Mouse (Mus musculus): ENCODE data around the gene Gm11437.

Gene Gm11437

DNA sequence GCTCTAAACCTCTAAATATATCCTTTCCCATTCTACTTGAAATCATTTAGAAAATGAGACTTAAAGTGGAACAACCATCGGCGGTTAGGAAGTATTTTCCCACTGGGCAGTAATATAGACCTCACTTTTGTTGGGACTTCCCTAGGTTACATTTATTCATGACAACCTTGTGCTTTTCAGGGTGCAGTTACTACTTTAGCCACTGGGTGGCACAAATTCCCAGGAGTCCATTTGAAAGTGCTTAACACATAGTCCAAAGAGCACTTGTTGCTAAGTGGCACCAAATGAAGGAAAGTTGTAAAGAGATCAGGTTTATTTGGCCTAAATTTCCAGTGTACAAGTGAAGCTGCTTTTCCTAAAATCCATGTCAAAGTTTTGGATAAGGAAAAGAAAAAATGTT, 25.5 kb downstream of the Gm11437 start:
- peak; percentile 71 for DNase-seq (ENCODE audit: low spot score)

DNA sequence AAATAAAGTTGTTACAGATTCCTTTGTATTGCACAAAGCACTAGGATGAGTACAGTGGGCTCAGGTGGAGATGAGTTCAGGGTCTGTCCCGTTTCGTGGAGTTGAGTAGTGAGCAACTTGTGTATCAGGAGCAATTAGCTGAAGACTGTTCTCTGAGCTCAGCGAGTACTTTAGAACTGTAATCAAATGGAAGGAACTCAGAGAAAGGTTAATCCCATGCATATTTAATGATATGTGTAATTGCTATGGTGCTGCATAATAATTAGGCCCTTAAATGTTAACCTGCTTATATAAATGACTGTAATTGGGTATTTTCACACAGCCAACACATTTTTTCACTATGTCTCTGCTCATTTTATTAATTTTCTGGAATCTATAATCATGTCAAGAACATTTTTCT, 30.8 kb downstream of the Gm11437 start:
- DNase-seq (ENCODE audit: low spot score): no peak

DNA sequence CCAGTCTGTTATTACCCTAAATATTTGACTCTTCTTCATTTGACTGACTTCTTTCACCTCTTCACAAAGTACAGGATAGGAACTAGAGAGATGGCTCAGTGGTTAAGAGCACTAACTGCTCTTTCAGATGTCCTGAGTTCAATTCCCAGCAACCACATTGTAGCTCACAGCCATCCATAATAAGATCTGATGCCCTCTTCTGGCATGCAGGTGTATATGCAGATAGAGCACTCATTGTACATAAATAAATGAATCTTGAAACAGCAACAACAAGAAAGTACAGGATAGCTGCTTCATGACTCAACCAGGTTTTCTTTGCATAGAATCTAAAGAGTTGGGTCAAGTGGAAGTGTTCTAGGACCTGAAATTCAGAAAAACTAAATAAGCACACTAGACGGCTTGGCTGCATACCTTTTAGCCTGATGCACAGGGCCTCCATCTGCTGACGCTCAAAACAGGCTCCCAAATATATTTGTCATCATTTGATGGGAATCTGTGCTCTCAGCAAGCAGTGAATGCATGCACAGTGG, 32.9 kb downstream of the Gm11437 start:
- no peak for DNase-seq (ENCODE audit: low spot score)

DNA sequence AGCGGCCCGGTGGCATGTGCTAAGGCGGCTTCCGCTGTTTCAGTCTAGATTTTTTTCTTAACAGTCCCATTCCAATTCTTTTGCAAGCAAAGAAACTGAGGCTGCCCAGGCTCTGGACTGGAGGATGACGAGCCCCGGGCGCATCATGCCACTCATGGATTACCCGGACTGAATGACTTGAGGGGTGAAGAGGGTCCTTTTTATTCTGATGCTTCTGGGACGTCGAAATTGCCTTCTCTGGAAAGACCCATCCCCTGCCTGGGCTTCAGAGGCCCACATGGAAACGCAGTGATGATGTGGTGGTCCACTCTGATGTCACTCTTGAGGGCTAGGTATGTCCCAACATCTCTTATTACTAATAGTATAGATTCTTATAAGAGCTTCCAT, 37.5 kb downstream of the Gm11437 start:
- DNase-seq (ENCODE audit: low spot score): peak; percentile 33

DNA sequence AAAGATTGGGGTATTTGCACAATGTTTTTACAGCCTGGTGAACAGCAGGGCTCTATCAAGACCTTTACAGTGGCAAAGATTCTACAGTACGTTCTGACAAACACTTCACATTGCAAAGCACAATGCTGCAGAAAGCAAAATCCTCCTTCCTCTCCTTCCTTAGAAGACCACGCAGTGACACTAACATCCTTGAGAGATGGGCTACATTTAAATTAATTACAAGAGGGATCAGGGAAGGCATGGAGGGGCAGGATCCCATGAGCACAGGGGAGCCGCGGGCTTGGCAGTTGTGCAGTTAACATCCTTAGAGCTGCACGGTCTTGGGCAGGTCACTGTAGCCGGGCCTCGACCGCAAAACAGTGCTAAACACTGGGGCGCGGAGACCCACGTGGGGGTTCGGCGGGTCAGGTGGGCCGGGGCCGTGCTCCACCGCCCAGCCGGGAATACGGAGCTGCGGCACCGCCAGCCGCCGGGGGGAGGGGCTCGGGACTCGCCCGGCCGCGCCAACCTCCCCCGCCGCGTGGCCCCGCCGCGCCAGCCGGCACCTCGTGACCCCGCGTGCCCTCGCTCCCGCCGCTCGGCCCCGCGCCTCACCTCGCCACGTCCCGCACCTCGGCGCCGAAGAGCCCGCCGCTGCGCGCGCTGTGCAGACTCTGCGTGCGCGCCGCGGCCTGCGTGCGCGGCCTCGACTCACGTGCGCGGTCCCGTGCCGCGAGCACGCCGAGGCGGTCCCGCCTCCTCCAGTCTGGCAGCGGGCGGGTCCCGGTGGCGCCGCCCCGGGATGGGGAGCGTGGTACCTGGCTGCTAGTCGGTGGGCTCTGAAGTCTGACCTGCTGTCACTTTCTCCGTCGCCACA, 38.1 kb downstream of the Gm11437 start, which contains the start of the genes Tada2a and Acaca:
Gene Tada2a (minus strand): TSS at position 658 of the 856 bp plus-strand sequence.
Gene Acaca (plus strand): TSS at position 730 of the 856 bp plus-strand sequence.
- peak; percentile 87 for DNase-seq (ENCODE audit: low spot score)

DNA sequence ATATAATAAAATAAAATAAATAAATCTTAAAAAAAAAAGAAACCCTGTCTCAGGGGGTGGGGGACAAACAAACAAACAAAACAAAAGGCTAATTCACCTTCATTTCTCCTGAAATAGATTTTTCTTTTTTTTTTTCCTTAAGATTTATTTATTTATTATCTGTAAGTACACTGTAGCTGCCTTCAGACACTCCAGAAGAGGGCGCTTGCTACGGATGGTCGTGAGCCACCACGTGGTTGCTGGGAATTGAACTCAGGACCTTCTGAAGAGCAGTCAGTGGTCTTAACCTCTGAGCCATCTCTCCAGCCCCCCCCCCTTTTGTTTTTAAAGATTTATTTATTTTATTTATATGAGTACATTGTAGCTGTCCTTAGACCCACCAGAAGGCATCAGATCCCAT, 39.3 kb downstream of the Gm11437 start:
- peak; percentile 7 for DNase-seq (ENCODE audit: low spot score)

DNA sequence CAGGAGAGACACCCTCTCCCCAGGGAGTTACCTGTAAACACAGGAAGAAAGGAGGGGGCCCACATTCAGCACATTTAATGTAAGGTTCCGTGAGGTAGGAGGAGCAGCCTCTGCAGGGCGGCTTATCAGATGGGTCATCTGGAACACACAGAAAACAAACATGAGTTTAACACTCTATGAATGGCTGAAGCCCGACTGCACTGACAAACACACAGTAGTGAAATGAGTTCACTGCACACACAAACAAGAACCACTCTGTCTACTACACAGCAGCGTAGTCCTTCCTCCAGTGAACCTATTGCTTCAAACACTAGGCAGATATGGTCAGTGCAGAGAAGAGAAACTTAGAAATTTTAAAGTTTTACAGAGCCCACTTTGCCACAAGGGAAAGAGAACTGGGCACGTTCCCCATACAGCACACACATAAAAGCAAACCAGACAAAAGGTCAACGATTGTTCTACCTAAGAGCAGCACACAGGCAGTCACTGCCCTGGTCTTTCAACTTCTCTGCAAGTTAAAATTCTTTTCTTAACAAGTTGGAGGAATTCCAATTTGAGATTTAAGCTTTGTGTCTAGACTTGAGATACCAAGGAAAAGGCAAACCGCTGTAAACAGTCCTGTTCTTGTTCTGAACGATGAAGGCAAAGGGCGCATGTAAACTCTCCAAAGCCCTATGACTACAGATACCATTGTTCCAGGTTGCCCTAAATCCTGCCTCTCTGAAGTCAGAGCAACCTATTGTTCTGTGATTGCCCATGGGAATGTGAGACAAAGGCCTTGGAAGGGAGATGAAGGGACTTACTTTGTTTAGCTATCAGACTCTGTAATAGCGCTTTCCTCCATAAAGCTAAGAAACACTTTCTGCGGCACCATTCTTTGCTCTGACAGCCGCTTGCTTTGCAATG, 46.0 kb downstream of the Gm11437 start:
- no peak for DNase-seq (ENCODE audit: low spot score)

DNA sequence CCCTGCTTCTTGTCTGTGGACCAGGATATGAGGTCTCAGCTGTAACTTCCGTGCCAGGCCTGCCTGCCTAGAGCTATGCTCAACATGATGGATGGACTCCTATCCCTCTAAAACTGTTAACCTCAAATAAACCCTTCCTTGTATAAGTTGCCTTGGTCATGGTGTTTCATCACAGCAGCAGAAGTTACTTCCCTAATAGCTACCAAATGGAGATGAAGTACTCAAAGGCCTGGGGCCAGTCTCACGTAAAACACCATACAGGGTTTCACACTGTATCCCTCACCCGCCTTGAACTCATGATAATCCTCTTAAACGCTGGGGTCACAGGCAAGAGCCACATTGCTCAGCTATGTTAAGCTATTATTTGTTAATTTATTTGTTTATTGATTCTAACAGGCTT, 49.8 kb downstream of the Gm11437 start:
- DNase-seq (ENCODE audit: low spot score): no peak

DNA sequence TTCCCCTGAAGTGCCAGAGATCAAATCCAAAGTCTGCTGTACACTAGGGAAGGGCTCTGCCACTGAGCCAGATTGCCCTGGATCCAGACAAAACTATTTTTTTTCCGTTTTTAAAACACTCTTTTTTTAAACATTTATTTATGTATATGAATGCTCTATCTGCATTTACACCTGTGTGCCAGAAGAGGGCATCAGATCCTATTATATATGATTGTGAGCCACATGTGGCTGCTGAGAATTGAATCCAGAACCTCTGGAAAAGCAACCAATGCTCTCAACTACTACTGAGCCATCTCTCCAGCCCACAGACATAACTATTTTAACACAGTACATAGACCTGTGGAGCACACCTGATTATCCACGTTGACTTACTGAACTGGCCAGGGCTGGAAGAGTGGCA, 51.1 kb downstream of the Gm11437 start:
- peak; percentile 8 for DNase-seq (ENCODE audit: low spot score)

DNA sequence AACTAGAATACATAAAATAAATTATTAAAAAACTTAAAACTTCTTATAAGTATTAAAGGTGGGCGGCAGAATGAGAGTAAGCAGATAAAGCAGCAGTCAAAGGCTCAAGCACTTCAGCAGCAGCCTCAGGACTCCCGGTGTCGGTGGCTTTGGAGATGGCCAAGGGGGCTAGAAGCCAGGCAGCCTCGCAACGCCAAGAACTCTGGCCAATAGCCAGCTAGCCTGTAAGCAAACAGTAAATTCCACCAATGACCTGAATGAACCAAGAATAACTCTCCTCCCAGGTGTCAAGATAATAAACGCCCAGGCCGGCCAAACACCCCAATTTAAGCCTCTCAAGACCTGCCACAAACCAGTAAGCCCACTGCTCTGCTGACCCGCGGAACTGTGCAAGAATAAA, 51.6 kb downstream of the Gm11437 start:
- no peak for DNase-seq (ENCODE audit: low spot score)

DNA sequence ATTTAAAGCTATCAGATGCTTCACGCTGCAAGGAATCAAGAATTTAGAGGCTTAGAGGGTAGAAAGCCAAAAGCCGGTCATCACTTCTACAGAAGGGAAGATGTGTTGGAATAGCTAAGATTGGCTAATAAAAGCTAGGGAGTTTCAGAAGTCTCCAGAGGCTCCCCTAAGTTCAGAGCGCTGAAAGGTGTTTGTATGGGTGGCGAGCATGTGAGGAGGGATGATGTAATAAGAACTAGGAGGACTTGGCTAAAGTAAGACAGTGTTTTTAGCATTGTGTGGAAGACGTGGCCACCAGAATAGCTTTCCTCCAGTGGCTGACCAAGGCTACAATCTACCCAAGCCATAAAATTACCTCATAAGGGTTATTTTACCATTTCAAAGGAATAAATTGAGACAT, 53.7 kb downstream of the Gm11437 start:
- DNase-seq (ENCODE audit: low spot score): no peak

DNA sequence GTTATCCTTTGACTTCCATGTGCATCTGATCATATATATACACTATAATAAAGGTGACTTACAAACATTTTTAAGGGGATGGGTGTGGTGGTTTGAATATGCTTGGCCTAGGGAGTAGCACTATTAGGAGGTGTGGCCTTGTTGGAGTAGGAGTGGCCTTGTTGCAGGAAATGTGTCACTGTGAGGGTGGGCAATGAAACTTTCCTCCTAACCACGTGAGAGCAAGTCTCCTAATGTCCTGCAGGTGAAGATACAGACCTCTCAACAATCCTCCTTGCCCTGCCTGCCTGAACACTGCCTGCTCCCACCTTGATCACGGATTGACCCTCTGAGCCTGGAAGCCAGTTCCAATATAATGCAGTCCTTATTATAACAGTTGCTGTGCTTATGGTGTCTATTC, 60.1 kb downstream of the Gm11437 start:
- DNase-seq (ENCODE audit: low spot score): no peak

DNA sequence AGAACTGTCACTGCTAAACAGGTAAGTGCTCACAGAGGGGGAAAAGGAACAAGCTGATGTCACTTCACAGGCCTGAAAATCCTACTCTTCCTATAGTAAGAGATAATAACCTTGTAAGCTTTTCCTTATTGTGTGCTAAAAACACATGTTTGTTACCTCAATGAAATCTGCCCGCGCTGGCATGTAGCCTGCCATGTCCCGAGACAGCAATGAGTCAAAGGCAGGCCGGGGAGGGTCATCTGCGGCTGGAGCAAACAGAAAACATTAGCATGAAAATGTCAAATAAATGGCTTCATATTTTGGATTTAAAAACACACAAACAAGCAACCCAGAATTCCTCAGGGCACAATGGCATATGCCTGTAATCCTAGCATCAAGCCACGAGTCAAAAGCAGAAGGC, 63.2 kb downstream of the Gm11437 start:
- DNase-seq (ENCODE audit: low spot score): no peak

DNA sequence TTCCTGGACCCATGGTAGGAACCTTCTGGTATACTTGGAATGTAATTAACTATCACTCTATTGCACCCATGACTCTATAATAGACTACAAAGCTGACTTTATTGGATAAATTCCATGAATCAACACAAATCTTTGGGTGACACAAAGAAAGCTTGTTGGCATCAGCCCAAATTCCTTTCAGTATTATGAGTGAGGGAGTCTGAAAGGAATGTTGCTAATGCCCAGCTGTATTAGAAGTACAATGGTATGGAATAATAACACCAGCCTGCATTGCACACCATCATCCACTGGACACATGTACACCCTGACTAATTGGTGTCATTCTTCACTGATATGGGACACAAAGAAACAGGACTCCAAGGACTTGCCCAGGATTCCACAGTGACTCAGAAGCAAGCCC, 66.1 kb downstream of the Gm11437 start:
- DNase-seq (ENCODE audit: low spot score): no peak
